Mouse (Mus musculus) midbrain, postnatal 0 days (tissue): ENCODE measurements around the gene Cdc14a. TPM values are rescaled to one million over a fixed set of nuclear protein-coding genes. Genes with fewer than 3 reads are reported as not detected.
A peak's percentile ranks its signal among the peaks of the same experiment; 100 is the strongest.

Experiments used
- ATAC-seq: fragments of 200-750 bp; cut with Nextera tagmentation; 2 replicates; pipeline ENCODE4 v1.8.0; 2017; ENCODE audit warnings: moderate number of reproducible peaks, mild to moderate bottlenecking, moderate TSS enrichment, moderate library complexity; ENCODE audit not compliant: low FRiP score
- DNase-seq: peaks from one replicate; pipeline ENCODE4 v3.0.0-alpha.2; 2015; ENCODE audit warnings: low spot score
- H3K27ac ChIP-seq: fragments of 300-500 bp; sonication (generic); 2 replicates; pipeline ENCODE4 v1.5.1; 2014; ENCODE audit warnings: low read depth, mild to moderate bottlenecking, low read length, mixed read lengths
- H3K27me3 ChIP-seq: fragments of 300-500 bp; sonication (generic); 2 replicates; pipeline ENCODE4 v1.6.1; 2014; ENCODE audit warnings: low read length, control low read depth, mixed read lengths; ENCODE audit not compliant: insufficient read depth
- H3K36me3 ChIP-seq: fragments of 300-500 bp; sonication (generic); 2 replicates; pipeline ENCODE4 v1.6.1; 2014; ENCODE audit warnings: low read length, control low read depth, mixed read lengths; ENCODE audit not compliant: insufficient read depth
- H3K4me1 ChIP-seq: fragments of 300-500 bp; sonication (generic); 2 replicates; pipeline ENCODE4 v1.6.1; 2014; ENCODE audit warnings: mild to moderate bottlenecking, control low read depth, antibody characterized with exemption, low read length, mixed read lengths; ENCODE audit not compliant: insufficient read depth
- H3K4me2 ChIP-seq: fragments of 300-500 bp; sonication (generic); 2 replicates; pipeline ENCODE4 v1.6.1; 2014; ENCODE audit warnings: low read depth, mild to moderate bottlenecking, low read length, mixed read lengths; ENCODE audit not compliant: poor library complexity, severe bottlenecking
- H3K4me3 ChIP-seq: fragments of 300-500 bp; sonication (generic); 2 replicates; pipeline ENCODE4 v1.5.1; 2014; ENCODE audit warnings: low read depth, mild to moderate bottlenecking, low read length, moderate library complexity
- H3K9ac ChIP-seq: fragments of 300-500 bp; sonication (generic); replicated peaks from 2 replicates; pipeline ENCODE4 v1.6.1; 2014; ENCODE audit warnings: mild to moderate bottlenecking, low read length, moderate library complexity, mixed read lengths; ENCODE audit not compliant: poor library complexity, severe bottlenecking
- H3K9me3 ChIP-seq: fragments of 300-500 bp; sonication (generic); 2 replicates; pipeline ENCODE4 v1.6.1; 2016; ENCODE audit warnings: low read length, control low read depth
- CTCF ChIP-seq: IDR thresholded peaks from 2 replicates; pipeline ENCODE4 v1.5.1; 2016; ENCODE audit warnings: antibody characterized with exemption, mild to moderate bottlenecking
- WGBS: fragments of 180-500 bp; shearing (Covaris S2); extraction: QIAGEN DNeasy Blood & Tissue Kit; methylation state at CpG from one replicate; pipeline ENCODE4 v1.1.7; 2014; 5-methylcytosine and 5-hydroxymethylcytosine counted together
- polyA plus RNA-seq: library from polyadenylated mRNA; unstranded; fragments of >200 nt; fragmentation: Nextera tagmentation; extraction: Ambion mirVana; gene quantifications from 2 replicates; pipeline ENCODE4 v1.2.1, GENCODE M21; 2015
- total RNA-seq: library from RNA; depleted of rRNA; stranded (reverse); fragments of >200 nt; gene quantifications from 2 replicates; pipeline ENCODE4 v1.2.3, GENCODE M21; 2014

Gene Cdc14a
- total and polyA plus RNA-seq, 2 experiments from 2014 or later = 2.2 to 3.1 TPM

DNA sequence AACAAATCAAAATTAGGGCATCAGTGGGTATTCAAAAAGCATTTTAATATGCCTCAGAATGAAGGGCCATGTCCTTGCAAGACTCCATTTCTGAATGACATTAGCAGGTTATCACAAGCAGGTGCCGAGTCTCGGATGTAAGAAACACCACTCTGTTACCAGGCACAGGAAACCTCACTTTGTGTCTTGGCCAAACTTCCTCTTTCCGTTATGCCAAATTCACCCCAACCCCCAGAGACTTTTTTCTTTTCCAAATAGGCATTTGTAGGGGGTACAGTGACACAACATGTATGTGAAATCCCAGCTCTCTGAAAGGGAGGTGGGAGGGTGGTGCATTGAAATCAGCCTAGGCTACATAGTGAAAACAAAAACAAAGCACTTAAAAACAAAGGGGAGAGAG lies 12.3 kb upstream of the Cdc14a start:
- TF ChIP-seq CTCF = no peak
- no peak overlapping the region for H3K4me2 ChIP-seq
- H3K36me3 ChIP-seq = no peaks in the 10 kb centered on the region
- no peak overlapping the region for H3K4me3 ChIP-seq
- ATAC-seq (no peak), DNase-seq (no peak)
- H3K27me3 ChIP-seq = no peaks in the 10 kb centered on the region
- no peak overlapping the region for H3K9ac ChIP-seq
- 84% methylated on average over 3 of the region's 3 CpGs for WGBS
- no peaks in the 10 kb centered on the region for H3K4me1 ChIP-seq
- no peaks in the 10 kb centered on the region for H3K9me3 ChIP-seq
- H3K27ac ChIP-seq = no peak overlapping the region

DNA sequence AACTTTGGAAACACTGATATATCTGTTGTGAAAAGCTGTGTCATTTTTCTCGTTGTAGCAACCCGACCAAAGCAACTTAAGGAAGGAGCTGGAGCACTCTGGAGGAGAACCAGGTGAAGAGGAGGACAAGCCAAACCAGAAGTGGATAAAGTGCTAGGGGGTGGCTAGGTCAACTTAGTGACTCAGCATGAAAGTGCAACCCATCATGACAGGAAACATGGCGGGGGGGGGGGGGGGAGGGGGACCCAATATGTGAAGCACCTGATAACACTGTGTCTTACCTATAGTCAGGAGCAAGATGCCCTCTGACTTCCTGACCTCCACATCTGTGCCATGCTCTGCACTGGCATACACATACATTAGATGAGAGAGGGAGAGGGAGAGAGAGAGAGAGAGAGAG lies 10.9 kb upstream of the Cdc14a start:
- H3K4me2 ChIP-seq = no peak overlapping the region
- TF ChIP-seq CTCF = no peak
- DNase-seq (no peak), ATAC-seq (no peak)
- 93% methylated on average over 2 of the region's 3 CpGs for WGBS
- H3K36me3 ChIP-seq = no peaks in the 10 kb centered on the region
- no peaks in the 10 kb centered on the region for H3K4me1 ChIP-seq
- H3K27me3 ChIP-seq = no peaks in the 10 kb centered on the region
- H3K4me3 ChIP-seq = no peak overlapping the region
- H3K27ac ChIP-seq = no peak overlapping the region
- no peak overlapping the region for H3K9ac ChIP-seq
- H3K9me3 ChIP-seq = no peaks in the 10 kb centered on the region

DNA sequence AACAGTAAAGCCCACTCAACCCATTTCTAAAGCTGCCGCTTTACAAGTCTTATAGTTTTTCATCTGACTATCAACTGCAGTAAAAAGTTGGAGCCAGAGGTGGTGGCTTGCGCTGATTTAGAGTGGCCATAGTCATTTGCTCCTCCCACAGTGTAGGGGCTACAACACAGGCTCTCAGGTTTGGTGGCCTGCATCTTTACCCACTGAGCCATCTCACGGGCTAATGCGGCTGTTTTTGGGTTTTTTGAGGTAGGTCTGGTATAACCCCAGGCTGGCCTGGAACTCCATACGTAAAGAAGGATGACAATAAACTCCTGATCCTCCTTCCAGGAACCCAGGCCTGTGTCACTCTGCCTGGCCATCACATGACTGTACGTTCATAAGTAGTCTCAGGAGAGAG lies 2.1 kb upstream of the Cdc14a start:
- no peak for TF ChIP-seq CTCF
- ATAC-seq (no peak), DNase-seq (no peak)
- WGBS = 97% methylated on average over 6 of the region's 6 CpGs
- Histone ChIP-seq H3K4me1 (no peaks in the 10 kb centered on the region), H3K9me3 (no peaks in the 10 kb centered on the region), H3K36me3 (no peaks in the 10 kb centered on the region), H3K27ac (no peak overlapping the region), H3K4me3 (no peak overlapping the region), H3K4me2 (no peak overlapping the region), H3K27me3 (no peaks in the 10 kb centered on the region), H3K9ac (no peak overlapping the region)

DNA sequence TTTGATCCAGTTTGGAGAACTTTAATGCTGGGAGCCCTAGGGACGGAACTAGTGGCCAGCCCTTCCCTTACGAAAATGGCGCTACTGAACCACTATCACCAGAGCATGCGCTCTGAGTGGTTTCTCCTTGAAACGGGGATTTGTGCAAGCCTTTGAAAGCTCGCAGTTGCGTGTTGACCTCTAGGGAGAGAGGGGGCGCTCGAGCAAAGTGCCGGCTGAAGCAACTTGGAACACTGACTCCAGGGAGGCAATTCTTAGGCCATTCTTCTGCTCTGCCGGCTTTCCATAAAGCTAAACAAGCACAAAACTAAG lies 1.1 kb upstream of the Cdc14a start:
- WGBS = under 1% methylated on average over 11 of the region's 11 CpGs
- Histone ChIP-seq H3K36me3 (no peaks in the 10 kb centered on the region), H3K9me3 (no peaks in the 10 kb centered on the region), H3K27ac (peak overlapping the region; percentile 69), H3K4me1 (no peaks in the 10 kb centered on the region), H3K4me3 (peak overlapping the region; percentile 88), H3K27me3 (no peaks in the 10 kb centered on the region), H3K9ac (peak overlapping the region; percentile 42), H3K4me2 (peak overlapping the region; percentile 99)
- ATAC-seq = peak; percentile 63
- peak; percentile 75 for TF ChIP-seq CTCF
- peak; percentile 96 for DNase-seq

DNA sequence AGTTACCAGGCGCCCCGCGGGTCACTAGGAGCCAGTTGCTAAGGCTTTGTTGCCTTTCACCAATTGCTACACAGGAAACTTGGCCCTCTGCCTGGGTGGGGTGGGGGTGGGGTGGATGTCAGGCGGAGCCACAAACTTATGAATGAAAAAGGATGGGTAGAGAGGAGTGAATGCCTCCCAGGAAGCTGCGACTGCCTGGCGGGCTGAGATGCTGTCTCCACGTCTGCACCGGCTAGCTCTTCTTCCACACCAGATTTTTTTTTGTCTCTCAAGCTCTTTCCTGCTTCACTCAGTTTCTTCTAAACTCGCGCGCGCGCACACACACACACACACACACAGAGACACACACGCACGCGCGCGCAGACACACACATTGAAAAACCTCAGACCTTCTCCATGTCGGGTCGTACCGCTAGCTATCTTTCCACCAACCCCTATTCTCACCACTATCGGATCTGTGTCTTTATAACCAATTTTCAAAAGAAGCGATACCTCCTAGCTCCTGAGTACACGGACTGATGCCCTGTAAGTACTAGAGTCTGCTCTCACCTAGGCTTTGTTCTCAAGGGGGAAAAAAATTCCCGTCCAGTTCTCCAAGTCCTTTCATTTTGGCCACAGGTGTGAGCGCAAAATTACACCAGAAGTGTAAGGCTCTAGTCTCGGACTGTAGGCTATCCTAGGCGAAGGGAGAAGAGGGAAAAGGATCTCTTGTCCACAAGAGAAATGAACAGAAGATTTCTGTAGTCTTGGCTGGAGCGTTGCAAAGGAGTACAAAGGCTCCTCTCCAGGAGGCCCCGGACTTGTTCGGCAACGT lies 534 bp upstream of the Cdc14a start:
- Histone ChIP-seq H3K36me3 (no peaks in the 10 kb centered on the region), H3K27ac (peak overlapping the region; percentile 69), H3K9ac (peak overlapping the region; percentile 77), H3K4me1 (no peaks in the 10 kb centered on the region), H3K9me3 (no peaks in the 10 kb centered on the region), H3K27me3 (no peaks in the 10 kb centered on the region), H3K4me2 (peak overlapping the region; percentile 99), H3K4me3 (peak overlapping the region; percentile 88)
- WGBS = 0% methylated on average over 32 of the region's 32 CpGs
- DNase-seq (no peak), ATAC-seq (no peak; the same call in none of the 2 replicates)
- TF ChIP-seq CTCF = no peak

DNA sequence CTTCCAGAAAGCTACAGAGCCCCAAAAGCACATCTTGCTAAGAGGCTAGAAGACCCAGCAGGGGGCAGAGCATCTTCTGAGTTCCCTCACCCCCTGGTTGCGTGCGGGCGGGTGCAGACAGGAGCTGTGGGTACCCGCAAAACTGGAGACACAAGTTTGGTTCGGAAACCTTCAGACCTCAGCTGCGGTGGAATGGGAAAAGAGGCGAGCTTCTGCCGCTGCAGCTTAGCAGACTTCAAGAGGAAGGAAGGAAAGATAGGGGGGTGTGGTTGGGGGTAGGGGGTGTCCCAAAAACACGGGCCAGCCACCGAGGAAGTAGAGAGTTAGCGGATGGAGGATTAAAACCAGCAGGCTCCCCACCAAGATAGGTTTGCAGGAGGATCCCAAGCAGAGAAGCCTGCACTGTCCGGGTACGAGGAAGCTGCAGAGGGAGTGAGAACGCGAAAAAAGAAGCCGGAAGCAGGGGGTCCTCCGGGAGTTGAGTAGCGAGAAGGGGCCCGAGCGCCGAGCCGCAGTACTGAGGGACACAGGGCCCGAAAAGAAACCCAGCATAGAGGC lies 958 bp downstream of the Cdc14a start:
- Histone ChIP-seq H3K27ac (peak overlapping the region; percentile 52), H3K9me3 (no peaks in the 10 kb centered on the region), H3K27me3 (no peaks in the 10 kb centered on the region), H3K36me3 (no peaks in the 10 kb centered on the region), H3K4me2 (peak overlapping the region; percentile 99), H3K9ac (peak overlapping the region; percentile 77), H3K4me1 (no peaks in the 10 kb centered on the region), H3K4me3 (peak overlapping the region; percentile 88)
- peak; percentile 24; the same call in 1 of the 2 replicates for ATAC-seq
- under 1% methylated on average over 23 of the region's 23 CpGs for WGBS
- TF ChIP-seq CTCF = peak; percentile 71
- DNase-seq = peak; percentile 89
